Mouse (Mus musculus): ENCODE results near the gene Bex2.

- no peak for TF ChIP-seq POLR2A (IDR thresholded peaks at IDR 0.05; ENCODE audit: borderline replicate concordance, control insufficient read depth, low read depth, low read length)
- no peak for TF ChIP-seq CTCF (IDR thresholded peaks at IDR 0.05; ENCODE audit: control insufficient read depth, insufficient read depth, low read length)
These were observed 47.5 kb upstream of the Bex2 start for GRCm38 (mm10) chrX:136115419-136115961.

All from bone marrow, adult 2 months (tissue).